Mouse (Mus musculus): ENCODE measurements around the gene Parvb. TPM values are rescaled to one million over a fixed set of nuclear protein-coding genes. Genes with fewer than 3 reads are reported as not detected.

The Parvb gene
- polyA plus RNA-seq (2015; fragmentation: Nextera tagmentation; extraction: Ambion mirVana): 12.7 and 15.5 TPM in 2 replicates

GRCm38 (mm10) chr15:84231721-84232561, at the start of gene Parvb:
Gene Parvb, plus strand, starts transcription at chr15:84232043.
- peak; percentile 58; the same call in 1 of the 2 replicates for ATAC-seq (ENCODE audit: extremely low read depth, insufficient number of reproducible peaks, low FRiP score, low TSS enrichment)

GRCm38 (mm10) chr15:84183967-84184366, 47.9 kb upstream of the Parvb start:
- 9% methylated on average over 1 of the region's 1 CpGs for WGBS
- Histone ChIP-seq H3K27ac (replicated peaks) (no peak overlapping the region), H3K4me3 (no peak overlapping the region), H3K36me3 (no peaks in the 10 kb centered on the region), H3K9ac (no peak overlapping the region), H3K27me3 (replicated peaks) (peaks cover 39% of the 10 kb centered on the region), H3K9me3 (no peaks in the 10 kb centered on the region), H3K4me1 (0 out of 2 replicates have a peak, but pooled peaks cover 8% of the 10 kb centered on the region), H3K4me2 (no peak overlapping the region)
- no peak for ATAC-seq (ENCODE audit: extremely low read depth, insufficient number of reproducible peaks, low FRiP score, low TSS enrichment)

More at GRCm38 (mm10) chr15:84231721-84232561, at the start of gene Parvb:
- peaks cover 39% of the 10 kb centered on the region for H3K4me1 ChIP-seq
- no peaks in the 10 kb centered on the region for H3K9me3 ChIP-seq
- H3K27me3 ChIP-seq (replicated peaks): no peaks in the 10 kb centered on the region
- peaks cover 15% of the 10 kb centered on the region for H3K36me3 ChIP-seq
- WGBS: under 1% methylated on average over 53 of the region's 53 CpGs
- peak within 1 kb of the TSS; percentile 80 for H3K4me2 ChIP-seq
- H3K9ac ChIP-seq: peak within 1 kb of the TSS; percentile 91
- H3K27ac ChIP-seq (replicated peaks): peak within 1 kb of the TSS; percentile 88
- H3K4me3 ChIP-seq: peak within 1 kb of the TSS; percentile 80

- Histone ChIP-seq H3K27me3 (replicated peaks) (peaks cover 29% of the 10 kb centered on the region), H3K9ac (no peak overlapping the region), H3K36me3 (no peaks in the 10 kb centered on the region), H3K9me3 (no peaks in the 10 kb centered on the region), H3K4me2 (no peak overlapping the region), H3K27ac (replicated peaks) (no peak overlapping the region), H3K4me3 (no peak overlapping the region), H3K4me1 (peaks cover 8% of the 10 kb centered on the region; the same call in 1 of the 2 replicates)
- 51% methylated on average over 4 of the region's 4 CpGs for WGBS
- ATAC-seq (ENCODE audit: extremely low read depth, insufficient number of reproducible peaks, low FRiP score, low TSS enrichment): no peak
These were observed 45.6 kb upstream of the Parvb start for GRCm38 (mm10) chr15:84186196-84186595.

GRCm38 (mm10) chr15:84188887-84189530, 42.8 kb upstream of the Parvb start:
- H3K9me3 ChIP-seq: no peaks in the 10 kb centered on the region
- no peak overlapping the region for H3K4me3 ChIP-seq
- no peak overlapping the region for H3K27ac ChIP-seq (replicated peaks)
- peaks cover 4% of the 10 kb centered on the region; the same call in 1 of the 2 replicates for H3K27me3 ChIP-seq (replicated peaks)
- H3K4me2 ChIP-seq: no peak overlapping the region
- no peaks in the 10 kb centered on the region for H3K36me3 ChIP-seq
- 53% methylated on average over 2 of the region's 2 CpGs for WGBS
- no peak overlapping the region for H3K9ac ChIP-seq
- peaks cover 17% of the 10 kb centered on the region for H3K4me1 ChIP-seq
- ATAC-seq (ENCODE audit: extremely low read depth, insufficient number of reproducible peaks, low FRiP score, low TSS enrichment): no peak

- Histone ChIP-seq H3K4me1 (peaks cover 14% of the 10 kb centered on the region), H3K4me3 (no peak overlapping the region), H3K27me3 (replicated peaks) (no peaks in the 10 kb centered on the region), H3K27ac (replicated peaks) (no peak overlapping the region), H3K9me3 (no peaks in the 10 kb centered on the region), H3K36me3 (no peaks in the 10 kb centered on the region), H3K4me2 (no peak overlapping the region), H3K9ac (no peak overlapping the region)
- no peak for ATAC-seq (ENCODE audit: extremely low read depth, insufficient number of reproducible peaks, low FRiP score, low TSS enrichment)
- WGBS: 43% methylated on average over 3 of the region's 3 CpGs
These were observed 42.0 kb upstream of the Parvb start for GRCm38 (mm10) chr15:84189881-84190280.

- Histone ChIP-seq H3K4me1 (peaks cover 14% of the 10 kb centered on the region), H3K4me3 (peak overlapping the region; percentile 89), H3K9ac (peak overlapping the region; percentile 95), H3K9me3 (no peaks in the 10 kb centered on the region), H3K4me2 (peak overlapping the region; percentile 78), H3K27ac (replicated peaks) (peak overlapping the region; percentile 97), H3K27me3 (replicated peaks) (no peaks in the 10 kb centered on the region), H3K36me3 (peaks cover 14% of the 10 kb centered on the region)
- 2% methylated on average over 9 of the region's 9 CpGs for WGBS
- no peak for ATAC-seq (ENCODE audit: extremely low read depth, insufficient number of reproducible peaks, low FRiP score, low TSS enrichment)
These were observed 40.2 kb upstream of the Parvb start for GRCm38 (mm10) chr15:84191724-84192057.

GRCm38 (mm10) chr15:84192058-84192791, 39.6 kb upstream of the Parvb start, which contains the start of gene Samm50:
Gene Samm50, plus strand, starts transcription at chr15:84192241.
- Histone ChIP-seq H3K9ac (peak within 1 kb of the TSS; percentile 95), H3K4me2 (peak within 1 kb of the TSS; percentile 78), H3K4me3 (peak within 1 kb of the TSS; percentile 89), H3K4me1 (peaks cover 14% of the 10 kb centered on the region), H3K36me3 (peaks cover 19% of the 10 kb centered on the region), H3K27ac (replicated peaks) (peak within 1 kb of the TSS; percentile 97), H3K27me3 (replicated peaks) (no peaks in the 10 kb centered on the region), H3K9me3 (no peaks in the 10 kb centered on the region)
- ATAC-seq (ENCODE audit: extremely low read depth, insufficient number of reproducible peaks, low FRiP score, low TSS enrichment): peak; percentile 95
- 4% methylated on average over 48 of the region's 48 CpGs for WGBS

- Histone ChIP-seq H3K4me2 (no peak overlapping the region), H3K4me1 (peaks cover 11% of the 10 kb centered on the region), H3K4me3 (no peak overlapping the region), H3K27ac (replicated peaks) (no peak overlapping the region), H3K9me3 (no peaks in the 10 kb centered on the region), H3K36me3 (peaks cover 63% of the 10 kb centered on the region), H3K9ac (no peak overlapping the region), H3K27me3 (replicated peaks) (no peaks in the 10 kb centered on the region)
- 81% methylated on average over 8 of the region's 8 CpGs for WGBS
- no peak for ATAC-seq (ENCODE audit: extremely low read depth, insufficient number of reproducible peaks, low FRiP score, low TSS enrichment)
These were observed 35.2 kb upstream of the Parvb start for GRCm38 (mm10) chr15:84196486-84197165.

GRCm38 (mm10) chr15:84207327-84207726, 24.5 kb upstream of the Parvb start:
- H3K27me3 ChIP-seq (replicated peaks): no peaks in the 10 kb centered on the region
- peaks cover 95% of the 10 kb centered on the region for H3K36me3 ChIP-seq
- no peak for ATAC-seq (ENCODE audit: extremely low read depth, insufficient number of reproducible peaks, low FRiP score, low TSS enrichment)
- WGBS: 86% methylated on average over 4 of the region's 4 CpGs
- H3K27ac ChIP-seq (replicated peaks): no peak overlapping the region
- H3K4me2 ChIP-seq: no peak overlapping the region
- H3K4me3 ChIP-seq: no peak overlapping the region
- H3K4me1 ChIP-seq: peaks cover 21% of the 10 kb centered on the region
- H3K9ac ChIP-seq: no peak overlapping the region
- no peaks in the 10 kb centered on the region for H3K9me3 ChIP-seq

GRCm38 (mm10) chr15:84209517-84210412, 22.1 kb upstream of the Parvb start:
- no peak for ATAC-seq (ENCODE audit: extremely low read depth, insufficient number of reproducible peaks, low FRiP score, low TSS enrichment)
- WGBS: 59% methylated on average over 11 of the region's 11 CpGs
- peak overlapping the region; percentile 76 for H3K27ac ChIP-seq (replicated peaks)
- no peaks in the 10 kb centered on the region for H3K27me3 ChIP-seq (replicated peaks)
- no peak overlapping the region for H3K4me3 ChIP-seq
- H3K36me3 ChIP-seq: peaks cover 85% of the 10 kb centered on the region
- peak overlapping the region; percentile 5; the same call in 1 of the 2 replicates for H3K9ac ChIP-seq
- peaks cover 34% of the 10 kb centered on the region for H3K4me1 ChIP-seq
- H3K9me3 ChIP-seq: no peaks in the 10 kb centered on the region
- H3K4me2 ChIP-seq: no peak overlapping the region

All from heart, embryonic 13.5 days (tissue).